Mouse (Mus musculus) CH12.LX (cell line): ENCODE results near the gene Mrgprf. TPM values are rescaled to one million over a fixed set of nuclear protein-coding genes. Genes with fewer than 3 reads are reported as not detected.

Experiments
- DNase-seq: peaks from one replicate; pipeline ENCODE4 v3.0.0-alpha.2; 2013; ENCODE audit errors: extremely low read depth
- H3K27ac ChIP-seq: 2 replicates; pipeline ENCODE4 v1.5.1; 2012; ENCODE audit warnings: low read depth, mild to moderate bottlenecking, control low read depth, moderate library complexity; ENCODE audit not compliant: insufficient read depth
- H3K27me3 ChIP-seq: replicated peaks from 2 replicates; pipeline ENCODE3; 2012; ENCODE audit warnings: inconsistent platforms
- H3K36me3 ChIP-seq, 2 experiments: replicated peaks in 1 of 2; 2 replicates each; pipeline versions ENCODE3 to v1.6.1; 2012; ENCODE audit warnings: inconsistent platforms in 1 of 2, low read length in 1 of 2, mild to moderate bottlenecking in 1 of 2, mixed read lengths in 1 of 2, moderate library complexity in 1 of 2; ENCODE audit not compliant: control insufficient read depth in 1 of 2, insufficient read depth in 1 of 2
- H3K4me1 ChIP-seq, 2 experiments: 2 replicates each; pipeline ENCODE4 v1.6.1; 2012; ENCODE audit warnings: inconsistent platforms in 1 of 2, moderate library complexity in 1 of 2; ENCODE audit not compliant: insufficient read depth in 2 of 2, control insufficient read depth in 1 of 2
- H3K4me2 ChIP-seq: 2 replicates; pipeline ENCODE4 v1.6.1; 2012; ENCODE audit warnings: low read depth, mild to moderate bottlenecking, control low read depth; ENCODE audit not compliant: poor library complexity, insufficient read depth, severe bottlenecking
- H3K4me3 ChIP-seq, 3 experiments: fragments of 150-350 bp in 1 of 3; sonication (generic) in 1 of 3; replicated peaks in 1 of 3; 2 replicates each; pipeline versions ENCODE3 to v1.5.1; 2011 to 2012; ENCODE audit warnings: low read depth in 2 of 3, low read length in 2 of 3, mild to moderate bottlenecking in 2 of 3, moderate library complexity in 2 of 3, control low read depth in 1 of 3, improper control_type of control experiment in 1 of 3, inconsistent platforms in 1 of 3, mixed read lengths in 1 of 3; ENCODE audit not compliant: poor library complexity in 1 of 3
- H3K79me2 ChIP-seq: replicated peaks from 2 replicates; pipeline ENCODE4 v1.6.1; 2012; ENCODE audit warnings: mild to moderate bottlenecking, moderate library complexity; ENCODE audit not compliant: control insufficient read depth, poor library complexity, insufficient read depth, severe bottlenecking; ENCODE audit errors: extremely low read depth
- H3K9ac ChIP-seq: 2 replicates; pipeline ENCODE4 v1.6.1; 2012; ENCODE audit warnings: low read depth, mild to moderate bottlenecking, control low read depth, moderate library complexity; ENCODE audit not compliant: insufficient read depth
- H3K9me3 ChIP-seq: replicated peaks from 2 replicates; pipeline ENCODE3; 2012; ENCODE audit warnings: low read length, inconsistent platforms, mixed read lengths
- BHLHE40 ChIP-seq: IDR thresholded peaks from 2 replicates; pipeline ENCODE4 v1.6.1; 2011; ENCODE audit warnings: mild to moderate bottlenecking, low read depth, low read length, improper control_type of control experiment
- CHD2 ChIP-seq: IDR thresholded peaks from 2 replicates; pipeline ENCODE4 v1.6.1; 2011; ENCODE audit warnings: low read length, improper control_type of control experiment
- E2F4 ChIP-seq: IDR thresholded peaks from 2 replicates; pipeline ENCODE4 v1.6.1; 2011; ENCODE audit warnings: low read depth, low read length, improper control_type of control experiment; ENCODE audit not compliant: insufficient replicate concordance
- ELF1 ChIP-seq: IDR thresholded peaks from 2 replicates; pipeline ENCODE4 v1.6.1; 2014; ENCODE audit warnings: low read depth, mild to moderate bottlenecking, inconsistent platforms, low read length, improper control_type of control experiment
- ETS1 ChIP-seq: conservative IDR thresholded peaks from 2 replicates; pipeline ENCODE4 v1.6.1; 2012; ENCODE audit warnings: low read depth, mild to moderate bottlenecking, inconsistent platforms, low read length, improper control_type of control experiment, moderate library complexity
- GABPA ChIP-seq: IDR thresholded peaks from 2 replicates; pipeline ENCODE4 v1.6.1; 2012; ENCODE audit warnings: low read depth, low read length, improper control_type of control experiment, inconsistent platforms; ENCODE audit not compliant: insufficient replicate concordance
- HCFC1 ChIP-seq: IDR thresholded peaks from 2 replicates; pipeline ENCODE4 v1.6.1; 2012; ENCODE audit warnings: low read depth, mild to moderate bottlenecking, inconsistent platforms, low read length, improper control_type of control experiment
- IRF4 ChIP-seq: IDR thresholded peaks from 2 replicates; pipeline ENCODE4 v1.6.1; 2014; ENCODE audit warnings: low read depth, mild to moderate bottlenecking, inconsistent platforms, low read length, improper control_type of control experiment
- MAFK ChIP-seq: IDR thresholded peaks from 2 replicates; pipeline ENCODE4 v1.6.1; 2011; ENCODE audit warnings: low read length, improper control_type of control experiment; ENCODE audit not compliant: insufficient replicate concordance
- MAX ChIP-seq: IDR thresholded peaks from 2 replicates; pipeline ENCODE4 v1.6.1; 2011; ENCODE audit warnings: low read length, improper control_type of control experiment
- MAZ ChIP-seq: IDR thresholded peaks from 2 replicates; pipeline ENCODE4 v1.6.1; 2012; ENCODE audit warnings: low read depth, mild to moderate bottlenecking, inconsistent platforms, low read length, improper control_type of control experiment, moderate library complexity
- MEF2A ChIP-seq: IDR thresholded peaks from 2 replicates; pipeline ENCODE4 v1.6.1; 2014; ENCODE audit warnings: low read depth, mild to moderate bottlenecking, inconsistent platforms, low read length, improper control_type of control experiment, borderline replicate concordance
- MXI1 ChIP-seq: IDR thresholded peaks from 2 replicates; pipeline ENCODE4 v1.6.1; 2011; ENCODE audit warnings: mild to moderate bottlenecking, low read depth, low read length, improper control_type of control experiment
- NELFE ChIP-seq: IDR thresholded peaks from 2 replicates; pipeline ENCODE4 v1.6.1; 2011; ENCODE audit warnings: low read depth, low read length, improper control_type of control experiment
- NRF1 ChIP-seq: IDR thresholded peaks from 2 replicates; pipeline ENCODE4 v1.6.1; 2014; ENCODE audit warnings: low read depth, mild to moderate bottlenecking, inconsistent platforms, low read length, improper control_type of control experiment, moderate library complexity
- PAX5 ChIP-seq: IDR thresholded peaks from 2 replicates; pipeline ENCODE4 v1.6.1; 2012; ENCODE audit warnings: low read length, inconsistent platforms, mixed read lengths
- POLR2A ChIP-seq: IDR thresholded peaks from 2 replicates; pipeline ENCODE4 v1.6.1; 2011; ENCODE audit warnings: low read depth, mild to moderate bottlenecking, improper control_type of control experiment, low read length
- RCOR1 ChIP-seq: conservative IDR thresholded peaks from 2 replicates; pipeline ENCODE4 v1.6.1; 2012; ENCODE audit warnings: low read depth, mild to moderate bottlenecking, inconsistent platforms, low read length, improper control_type of control experiment
- SIN3A ChIP-seq: IDR thresholded peaks from 2 replicates; pipeline ENCODE4 v1.6.1; 2012; ENCODE audit warnings: low read length, improper control_type of control experiment, inconsistent platforms
- SMC3 ChIP-seq: IDR thresholded peaks from 2 replicates; pipeline ENCODE4 v1.6.1; 2011; ENCODE audit warnings: low read depth, low read length, improper control_type of control experiment
- TBP ChIP-seq: conservative IDR thresholded peaks from 2 replicates; pipeline ENCODE4 v1.6.1; 2011; ENCODE audit warnings: low read depth, low read length, improper control_type of control experiment
- TCF12 ChIP-seq: IDR thresholded peaks from 2 replicates; pipeline ENCODE4 v1.6.1; 2014; ENCODE audit warnings: low read depth, mild to moderate bottlenecking, inconsistent platforms, low read length, improper control_type of control experiment
- UBTF ChIP-seq: IDR thresholded peaks from 2 replicates; pipeline ENCODE4 v1.6.1; 2012; ENCODE audit warnings: low read depth, mild to moderate bottlenecking, inconsistent platforms, low read length, improper control_type of control experiment, moderate library complexity
- USF1 ChIP-seq: IDR thresholded peaks from 2 replicates; pipeline ENCODE4 v1.6.1; 2014; ENCODE audit warnings: low read depth, mild to moderate bottlenecking, inconsistent platforms, low read length, improper control_type of control experiment
- ZKSCAN1 ChIP-seq: IDR thresholded peaks from 2 replicates; pipeline ENCODE4 v1.6.1; 2012; ENCODE audit warnings: low read depth, inconsistent platforms, low read length, improper control_type of control experiment, borderline replicate concordance
- ZMIZ1 ChIP-seq: IDR thresholded peaks from 2 replicates; pipeline ENCODE4 v1.6.1; 2012; ENCODE audit warnings: low read depth, mild to moderate bottlenecking, inconsistent platforms, low read length, improper control_type of control experiment
- dilution Hi-C: fragments of 300-500 bp; cut with MboI; formaldehyde crosslinking; loops from 2 replicates; pipeline ENCODE4 v1.14.3; 2020; ENCODE audit warnings: low sequenced_read_pairs; ENCODE audit not compliant: extremely low pct_unique_long_range_greater_than_20kb, extremely low pct_ligation_motif_present
- in situ Hi-C: fragments of 300-500 bp; cut with MboI; formaldehyde crosslinking; loops from 3 replicates; pipeline ENCODE4 v1.14.3; 2019; ENCODE audit warnings: low sequenced_read_pairs, low pct_ligation_motif_present, low pct_unique_long_range_greater_than_20kb, mixed read lengths
- polyA plus RNA-seq: library from polyadenylated mRNA; unstranded; fragments of >175 nt; gene quantifications from 2 replicates; pipeline ENCODE4 v1.2.1, GENCODE M21; 2012; ENCODE audit warnings: low read depth; ENCODE audit not compliant: insufficient read length
- total RNA-seq, 2 experiments: library from RNA; depleted of rRNA; stranded (reverse); fragments of 300-350 nt in 1 of 2; fragments of >200 nt in 1 of 2; gene quantifications; 2 replicates each; pipeline ENCODE4 v1.2.3; 2012 to 2014

The Mrgprf gene
- total and polyA plus RNA-seq, 3 experiments: not detected

DNA sequence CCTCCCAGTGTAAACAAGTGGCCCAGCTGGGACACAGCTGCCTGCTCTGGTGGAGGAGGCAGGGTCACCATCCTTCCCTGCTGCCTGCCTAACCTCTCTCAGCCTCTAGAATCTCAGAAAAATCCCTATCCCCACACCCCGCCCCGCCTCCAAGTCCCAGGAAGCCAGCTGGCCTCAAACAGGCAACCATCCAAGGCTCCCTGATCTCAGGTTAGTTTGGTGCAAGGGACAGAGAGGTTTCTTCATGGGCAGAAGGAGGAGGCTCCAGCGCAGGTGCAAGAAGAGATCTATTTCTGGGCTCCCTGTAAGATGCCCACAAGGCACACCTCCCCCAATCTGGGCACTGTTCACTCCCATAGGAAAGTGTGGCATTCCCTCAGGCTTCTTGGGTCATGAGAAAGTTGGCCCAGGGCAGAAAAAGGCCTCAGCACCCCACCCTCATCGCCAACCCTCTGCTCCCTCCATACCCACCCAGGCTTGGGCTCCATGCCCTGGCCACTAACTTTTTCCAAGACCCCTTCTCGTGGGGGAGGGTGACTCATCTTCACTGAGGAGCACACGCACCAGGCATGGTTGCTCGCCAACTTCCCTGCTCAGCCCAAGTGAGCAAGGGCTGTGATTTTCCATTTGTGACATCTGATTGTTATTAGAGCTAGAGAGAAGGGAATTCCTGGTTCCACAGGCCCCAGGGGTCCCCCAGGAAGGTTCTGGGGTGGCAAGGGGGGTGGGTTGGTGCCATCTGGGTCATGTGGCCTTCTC lies 887 bp upstream of the Mrgprf start:
- dilution Hi-C loops: no loop called here
- Histone ChIP-seq H3K27ac (no peak overlapping the region), H3K4me1 (no peaks in the 10 kb centered on the region), H3K36me3 (no peaks in the 10 kb centered on the region), H3K9ac (no peak overlapping the region), H3K4me3 (no peak overlapping the region), H3K4me2 (no peak overlapping the region), H3K79me2 (no peaks in the 10 kb centered on the region), H3K27me3 (peaks cover 89% of the 10 kb centered on the region), H3K9me3 (no peaks in the 10 kb centered on the region)
- TF ChIP-seq E2F4 (no peak), ZKSCAN1 (no peak), SMC3 (no peak), CHD2 (no peak), MAFK (no peak), USF1 (no peak), IRF4 (no peak), NELFE (no peak), MEF2A (no peak), MAZ (no peak), PAX5 (no peak), GABPA (no peak), RCOR1 (no peak), ETS1 (no peak), ZMIZ1 (no peak)
- no peak for DNase-seq
- in situ Hi-C loops: no loop called here

DNA sequence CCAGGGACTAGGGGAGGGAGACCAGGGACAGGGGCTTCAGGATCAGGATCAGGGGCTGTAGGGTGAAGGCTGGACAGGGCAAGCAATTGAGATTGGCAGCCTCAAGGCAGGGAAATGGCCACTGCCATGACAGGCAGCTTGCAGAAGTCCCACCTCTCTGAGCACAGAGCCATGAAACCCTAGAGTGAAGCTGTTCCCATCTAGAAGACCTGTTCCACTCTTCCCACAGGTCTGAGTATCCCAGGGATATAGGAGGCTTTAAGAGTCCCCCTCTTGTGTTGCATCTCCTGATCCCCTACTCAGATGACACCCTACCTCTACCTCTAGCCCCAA lies 346 bp downstream of the Mrgprf start:
- DNase-seq: no peak
- Histone ChIP-seq H3K4me2 (no peak overlapping the region), H3K79me2 (no peaks in the 10 kb centered on the region), H3K9ac (no peak overlapping the region), H3K27me3 (peaks cover 87% of the 10 kb centered on the region), H3K27ac (no peak overlapping the region), H3K4me3 (no peak overlapping the region), H3K36me3 (no peaks in the 10 kb centered on the region), H3K4me1 (no peaks in the 10 kb centered on the region), H3K9me3 (no peaks in the 10 kb centered on the region)
- dilution Hi-C loops: no loop called here
- in situ Hi-C loops: no loop called here
- TF ChIP-seq GABPA: no peak
- TF ChIP-seq SIN3A: no peak
- TF ChIP-seq POLR2A: no peak
- no peak for TF ChIP-seq TBP
- TF ChIP-seq UBTF: no peak
- no peak for TF ChIP-seq E2F4
- TF ChIP-seq ZKSCAN1: no peak
- TF ChIP-seq USF1: no peak
- no peak for TF ChIP-seq TCF12
- TF ChIP-seq HCFC1: no peak
- TF ChIP-seq BHLHE40: no peak
- TF ChIP-seq ELF1: no peak
- no peak for TF ChIP-seq ETS1
- TF ChIP-seq MXI1: no peak
- TF ChIP-seq PAX5: no peak
- no peak for TF ChIP-seq MAX
- no peak for TF ChIP-seq NRF1
- no peak for TF ChIP-seq CHD2
- no peak for TF ChIP-seq MEF2A
